Mouse (Mus musculus) MEL (cell line): ENCODE data around the gene Slc16a6. TPM values are rescaled to one million over a fixed set of nuclear protein-coding genes. Genes with fewer than 3 reads are reported as not detected.

Source experiments
- DNase-seq: peaks from one replicate; pipeline ENCODE4 v3.0.0; 2011; ENCODE audit warnings: low read depth, low spot score
- H3K27ac ChIP-seq: 2 replicates; pipeline ENCODE4 v1.5.1; 2012; ENCODE audit warnings: low read depth, mild to moderate bottlenecking, control low read depth, low read length, moderate library complexity; ENCODE audit not compliant: control insufficient read depth
- H3K27me3 ChIP-seq, 2 experiments: fragments of 150-350 bp in 1 of 2; sonication (generic) in 1 of 2; 2 replicates each; pipeline ENCODE4 v1.6.1; 2012; ENCODE audit warnings: low read length in 2 of 2, mild to moderate bottlenecking in 2 of 2, improper control_type of control experiment in 1 of 2, moderate library complexity in 1 of 2; ENCODE audit not compliant: insufficient read depth in 2 of 2, control insufficient read depth in 1 of 2
- H3K36me3 ChIP-seq, 2 experiments: 2 replicates each; pipeline ENCODE4 v1.6.1; 2012 to 2014; ENCODE audit warnings: low read length in 2 of 2, improper control_type of control experiment in 1 of 2, inconsistent platforms in 1 of 2, mild to moderate bottlenecking in 1 of 2; ENCODE audit not compliant: insufficient read depth in 2 of 2, control insufficient read depth in 1 of 2
- H3K4me1 ChIP-seq, 2 experiments: fragments of 150-350 bp in 1 of 2; sonication (generic) in 1 of 2; 2 replicates each; pipeline ENCODE4 v1.6.1; 2012; ENCODE audit warnings: low read length in 2 of 2, improper control_type of control experiment in 1 of 2, mild to moderate bottlenecking in 1 of 2; ENCODE audit not compliant: insufficient read depth in 2 of 2, control insufficient read depth in 1 of 2
- H3K4me3 ChIP-seq, 2 experiments: fragments of 150-350 bp in 1 of 2; sonication (generic) in 1 of 2; 2 replicates each; pipeline ENCODE4 v1.5.1; 2012; ENCODE audit warnings: low read depth in 2 of 2, low read length in 2 of 2, mild to moderate bottlenecking in 2 of 2, moderate library complexity in 2 of 2, control low read depth in 1 of 2, improper control_type of control experiment in 1 of 2; ENCODE audit not compliant: control insufficient read depth in 1 of 2, insufficient read depth in 1 of 2
- H3K79me2 ChIP-seq: 2 replicates; pipeline ENCODE4 v1.6.1; 2012; ENCODE audit warnings: mild to moderate bottlenecking, low read length, moderate library complexity; ENCODE audit not compliant: control insufficient read depth, poor library complexity, insufficient read depth
- H3K9ac ChIP-seq: 2 replicates; pipeline ENCODE4 v1.6.1; 2012; ENCODE audit warnings: low read depth, mild to moderate bottlenecking, control low read depth, low read length, moderate library complexity; ENCODE audit not compliant: control insufficient read depth, poor library complexity, severe bottlenecking
- H3K9me3 ChIP-seq: fragments of 150-350 bp; sonication (generic); replicated peaks from 2 replicates; pipeline ENCODE4 v1.6.1; 2012; ENCODE audit warnings: mild to moderate bottlenecking, low read length, improper control_type of control experiment, moderate library complexity; ENCODE audit not compliant: insufficient read depth
- CHD1 ChIP-seq: IDR thresholded peaks from 2 replicates; pipeline ENCODE4 v1.6.1; 2012; ENCODE audit warnings: low read depth, mild to moderate bottlenecking, inconsistent platforms, low read length, improper control_type of control experiment
- CHD2 ChIP-seq: IDR thresholded peaks from 2 replicates; pipeline ENCODE4 v1.6.1; 2011; ENCODE audit warnings: low read length, improper control_type of control experiment
- E2F4 ChIP-seq: IDR thresholded peaks from 2 replicates; pipeline ENCODE4 v1.6.1; 2011; ENCODE audit warnings: low read depth, low read length, improper control_type of control experiment, borderline replicate concordance
- GATA1 ChIP-seq: IDR thresholded peaks from 2 replicates; pipeline ENCODE4 v1.6.1; 2011; ENCODE audit warnings: low read depth, low read length, improper control_type of control experiment
- HCFC1 ChIP-seq: IDR thresholded peaks from 2 replicates; pipeline ENCODE4 v1.6.1; 2012; ENCODE audit warnings: low read depth, mild to moderate bottlenecking, inconsistent platforms, low read length, improper control_type of control experiment, moderate library complexity
- JUND ChIP-seq: IDR thresholded peaks from 2 replicates; pipeline ENCODE4 v1.6.1; 2011; ENCODE audit warnings: low read depth, mild to moderate bottlenecking, improper control_type of control experiment, low read length
- MAFK ChIP-seq: IDR thresholded peaks from 2 replicates; pipeline ENCODE4 v1.6.1; 2011; ENCODE audit warnings: low read depth, mild to moderate bottlenecking, low read length, improper control_type of control experiment, borderline replicate concordance
- MAZ ChIP-seq: IDR thresholded peaks from 2 replicates; pipeline ENCODE4 v1.6.1; 2012; ENCODE audit warnings: low read depth, mild to moderate bottlenecking, inconsistent platforms, low read length, improper control_type of control experiment
- MYB ChIP-seq: IDR thresholded peaks from 2 replicates; pipeline ENCODE4 v1.6.1; 2011; ENCODE audit warnings: mild to moderate bottlenecking, low read depth, low read length, improper control_type of control experiment
- POLR2A ChIP-seq, 2 experiments: IDR thresholded peaks; 2 replicates each; pipeline ENCODE4 v1.6.1; 2011 to 2012; ENCODE audit warnings: low read length in 2 of 2, mild to moderate bottlenecking in 2 of 2, control low read depth in 1 of 2, improper control_type of control experiment in 1 of 2, low read depth in 1 of 2, moderate library complexity in 1 of 2; ENCODE audit not compliant: control insufficient read depth in 1 of 2, insufficient read depth in 1 of 2, poor library complexity in 1 of 2
- POLR2AphosphoS2 ChIP-seq: IDR thresholded peaks from 2 replicates; pipeline ENCODE4 v1.6.1; 2011; ENCODE audit warnings: low read length, improper control_type of control experiment
- RAD21 ChIP-seq: IDR thresholded peaks from 2 replicates; pipeline ENCODE4 v1.6.1; 2011; ENCODE audit warnings: mild to moderate bottlenecking, low read depth, low read length, improper control_type of control experiment
- RCOR1 ChIP-seq: IDR thresholded peaks from 2 replicates; pipeline ENCODE4 v1.6.1; 2012; ENCODE audit warnings: low read depth, mild to moderate bottlenecking, inconsistent platforms, low read length, improper control_type of control experiment
- SIN3A ChIP-seq: IDR thresholded peaks from 2 replicates; pipeline ENCODE4 v1.6.1; 2012; ENCODE audit warnings: low read length, improper control_type of control experiment, inconsistent platforms
- TBP ChIP-seq: IDR thresholded peaks from 2 replicates; pipeline ENCODE4 v1.8.0; 2011; ENCODE audit warnings: low read depth, low read length, improper control_type of control experiment
- TCF12 ChIP-seq: IDR thresholded peaks from 2 replicates; pipeline ENCODE4 v1.6.1; 2014; ENCODE audit warnings: low read depth, mild to moderate bottlenecking, inconsistent platforms, low read length, improper control_type of control experiment, moderate library complexity
- UBTF ChIP-seq: IDR thresholded peaks from 2 replicates; pipeline ENCODE4 v1.6.1; 2012; ENCODE audit warnings: low read depth, mild to moderate bottlenecking, inconsistent platforms, low read length, improper control_type of control experiment, moderate library complexity, borderline replicate concordance; ENCODE audit not compliant: insufficient read depth
- USF1 ChIP-seq: IDR thresholded peaks from 2 replicates; pipeline ENCODE4 v1.6.1; 2014; ENCODE audit warnings: low read depth, mild to moderate bottlenecking, inconsistent platforms, low read length, improper control_type of control experiment, moderate library complexity
- ZMIZ1 ChIP-seq: IDR thresholded peaks from 2 replicates; pipeline ENCODE4 v1.6.1; 2012; ENCODE audit warnings: low read depth, mild to moderate bottlenecking, inconsistent platforms, low read length, improper control_type of control experiment, moderate library complexity
- polyA plus RNA-seq, 2 experiments: library from polyadenylated mRNA; stranded (reverse) in 1 of 2; unstranded in 1 of 2; fragments of >175 nt in 1 of 2; fragments of >200 nt in 1 of 2; gene quantifications; 2 replicates each; pipeline versions ENCODE4 v1.2.1 to v1.2.4; 2012; ENCODE audit warnings: low replicate concordance in 2 of 2, low read depth in 1 of 2; ENCODE audit not compliant: insufficient read length in 2 of 2, insufficient read depth in 1 of 2, missing spikeins in 1 of 2
- total RNA-seq: library from RNA; depleted of rRNA; stranded (reverse); fragments of 300-350 nt; gene quantifications from 2 replicates; pipeline ENCODE4 v1.2.3, GENCODE M21; 2012

Gene Slc16a6
- total and polyA plus RNA-seq, 3 experiments, result 34.0 to 41.6 TPM; not detected in 1

DNA sequence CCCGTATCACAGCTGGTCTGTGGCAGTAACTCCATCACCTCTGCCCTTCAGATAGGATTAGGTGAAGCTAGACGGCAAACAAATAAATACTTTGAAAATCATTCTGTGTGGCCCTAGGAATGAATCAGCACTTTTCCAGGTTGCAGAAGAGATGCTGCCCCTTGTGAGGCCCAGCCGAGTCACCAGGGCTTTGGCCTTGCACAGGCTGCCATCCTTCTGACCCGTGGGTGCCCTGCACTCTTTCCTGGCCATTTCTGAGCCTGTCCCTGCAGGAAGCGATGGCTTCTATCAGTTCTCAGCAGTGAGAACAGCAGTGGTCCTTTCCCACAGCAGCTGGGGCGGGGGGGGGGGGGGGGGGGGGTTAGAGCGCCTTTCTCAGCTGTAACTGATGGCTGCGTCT is 36.5 kb downstream of the Slc16a6 start:
- DNase-seq, result no peak
- H3K4me1 ChIP-seq, result peaks cover under 1 to 7% of the 10 kb centered on the region in 2 experiments; a peak in 3 of 4 replicates
- H3K4me3 ChIP-seq, result no peak overlapping the region
- H3K36me3 ChIP-seq, result peaks cover 0 to 8% of the 10 kb centered on the region in 2 experiments; a peak in 1 of 4 replicates
- no peak overlapping the region for H3K9ac ChIP-seq
- TF ChIP-seq RAD21, result no peak
- H3K79me2 ChIP-seq, result peaks cover 2% of the 10 kb centered on the region; the same call in 1 of the 2 replicates
- no peak overlapping the region for H3K27ac ChIP-seq
- no peaks in the 10 kb centered on the region for H3K9me3 ChIP-seq
- H3K27me3 ChIP-seq, result no peaks in the 10 kb centered on the region

- DNase-seq, result no peak
- Histone ChIP-seq H3K27me3 (no peaks in the 10 kb centered on the region), H3K79me2 (no peaks in the 10 kb centered on the region), H3K9ac (no peak overlapping the region), H3K27ac (no peak overlapping the region), H3K4me3 (no peak overlapping the region), H3K4me1 (peaks cover 0 to 3% of the 10 kb centered on the region in 2 experiments; a peak in 2 of 4 replicates), H3K9me3 (no peaks in the 10 kb centered on the region), H3K36me3 (peaks cover 1 to 5% of the 10 kb centered on the region in 2 experiments)
- TF ChIP-seq RCOR1 (no peak), MAZ (no peak), TCF12 (no peak), GATA1 (no peak), HCFC1 (no peak), CHD1 (no peak), POLR2A (IDR thresholded peaks at IDR 0.05; ENCODE audit: control insufficient read depth in 1 of 2, insufficient read depth in 1 of 2, low read depth in 1 of 2, low read length in 2 of 2, poor library complexity in 1 of 2) (no peak), MAFK (no peak), JUND (no peak), TBP (no peak), E2F4 (no peak), USF1 (no peak), ZMIZ1 (no peak), CHD2 (no peak), SIN3A (no peak), UBTF (no peak)
Observed at GRCm38 (mm10) chr11:109434233-109434798, 39.1 kb downstream of the Slc16a6 start.

DNA sequence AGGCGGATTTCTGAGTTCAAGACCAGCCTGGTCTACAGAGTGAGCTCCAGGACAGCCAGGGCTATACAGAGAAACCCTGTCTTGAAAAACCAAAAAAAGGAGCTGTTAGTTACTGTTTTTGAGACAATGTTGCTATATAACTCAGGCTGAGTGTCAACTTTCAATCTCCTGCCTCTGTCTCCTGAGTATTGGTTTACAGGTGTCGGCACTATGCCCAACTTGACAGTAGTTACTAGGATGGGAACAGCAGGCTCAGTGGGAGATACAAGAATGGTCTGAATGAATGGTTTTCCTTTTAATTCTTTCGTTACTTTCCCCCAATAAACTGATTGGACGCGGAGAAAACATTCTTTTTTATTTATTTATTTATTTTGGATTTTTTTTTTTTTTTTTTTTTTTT is 46.0 kb downstream of the Slc16a6 start:
- H3K27ac ChIP-seq, result no peak overlapping the region
- peaks cover 6 to 10% of the 10 kb centered on the region in 2 experiments for H3K36me3 ChIP-seq
- no peak overlapping the region for H3K9ac ChIP-seq
- peaks cover 7 to 9% of the 10 kb centered on the region in 2 experiments for H3K4me1 ChIP-seq
- DNase-seq, result no peak
- H3K4me3 ChIP-seq, result no peak overlapping the region
- no peaks in the 10 kb centered on the region for H3K27me3 ChIP-seq
- peaks cover 5% of the 10 kb centered on the region; the same call in 1 of the 2 replicates for H3K79me2 ChIP-seq
- H3K9me3 ChIP-seq, result no peaks in the 10 kb centered on the region
- no peak for TF ChIP-seq POLR2AphosphoS2
- no peak for TF ChIP-seq MYB
